Mouse (Mus musculus) lung, adult 18-20 months (tissue): ENCODE data around the gene Fam171a1.

ENCODE experiments used
- DNase-seq, 2 experiments: peaks; one replicate each; pipeline ENCODE4 v3.0.0; 2022; ENCODE audit warnings: mixed read lengths in 2 of 2

Gene Fam171a1

DNA sequence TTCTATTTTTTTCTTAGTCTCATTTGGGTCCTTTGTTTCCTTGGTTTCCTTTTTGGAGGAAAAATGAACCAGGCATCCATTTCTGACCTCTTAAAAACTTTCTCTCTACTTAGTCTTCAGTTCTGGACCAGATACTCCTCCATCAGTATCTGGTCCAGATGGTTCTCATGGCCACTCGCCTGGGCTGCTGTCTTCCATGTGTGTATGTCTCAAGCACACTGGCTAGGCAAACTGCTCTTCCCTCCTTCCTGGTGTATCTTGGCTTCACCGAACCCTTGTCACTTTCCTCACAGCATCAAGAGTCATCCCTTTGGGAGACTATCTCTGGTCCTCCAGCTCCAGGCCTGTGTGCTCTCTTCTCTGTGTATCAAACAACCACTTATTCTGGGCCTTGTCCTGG is 25.0 kb downstream of the Fam171a1 start:
- peak in 1 of 2 experiments; percentile 46 for DNase-seq

DNA sequence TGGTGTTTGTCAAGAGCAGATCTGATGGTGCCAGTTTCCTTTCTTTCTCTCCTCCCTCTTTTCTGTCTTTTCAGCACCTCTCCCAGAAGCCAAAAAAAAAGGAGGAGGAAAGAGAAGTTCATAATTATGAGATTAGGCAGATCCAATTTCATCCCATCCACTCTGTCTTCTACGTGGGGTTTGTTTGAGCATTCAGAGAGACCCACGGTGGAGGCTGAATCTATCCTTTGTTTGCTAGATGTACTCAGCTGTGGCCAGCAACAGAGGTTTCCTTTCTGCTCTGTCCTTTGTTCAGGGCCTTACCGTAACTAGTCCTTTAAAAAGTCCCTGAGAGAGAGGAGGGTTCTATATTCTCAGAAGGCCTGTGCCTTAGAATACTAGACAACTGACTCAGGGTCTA is 25.6 kb downstream of the Fam171a1 start:
- DNase-seq: no peak

DNA sequence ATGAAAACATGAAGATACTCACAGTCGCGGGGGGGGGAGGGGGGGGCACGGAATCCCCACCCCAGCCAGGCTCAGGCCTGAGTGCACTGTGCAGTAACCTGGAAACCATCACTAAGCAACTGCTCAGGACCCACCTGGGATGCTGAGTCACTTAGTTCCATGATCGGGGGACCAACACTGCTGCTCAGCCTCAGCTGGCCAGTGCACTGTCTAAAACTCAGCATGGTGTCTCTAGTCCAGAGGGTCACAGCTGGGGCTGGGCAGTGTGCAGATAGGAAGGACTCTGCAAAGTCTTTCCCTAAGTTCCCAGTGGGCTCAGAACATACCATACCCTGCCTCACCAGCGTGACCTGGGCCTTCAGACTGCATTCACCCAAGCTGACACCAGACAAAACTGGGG is 26.6 kb downstream of the Fam171a1 start:
- DNase-seq: no peak

DNA sequence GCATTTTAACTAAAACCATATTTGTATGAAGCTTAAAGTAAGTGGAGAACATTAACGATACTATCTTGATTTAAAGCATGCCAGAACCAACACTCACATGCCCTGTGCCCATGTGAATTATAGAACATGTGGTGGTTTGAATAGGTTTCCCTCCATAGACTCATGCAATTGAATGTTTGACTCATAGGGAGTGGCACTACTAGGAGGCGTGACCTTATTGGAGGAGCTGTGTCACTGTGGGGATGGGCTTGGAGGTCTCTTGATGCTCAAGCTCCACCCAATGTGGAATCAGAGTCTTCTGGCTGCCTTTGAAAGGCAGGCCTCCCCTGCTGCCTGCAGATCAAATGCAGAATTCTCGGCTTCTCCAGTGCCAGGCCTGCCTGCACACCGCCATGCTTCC is 27.8 kb downstream of the Fam171a1 start:
- DNase-seq: no peak

DNA sequence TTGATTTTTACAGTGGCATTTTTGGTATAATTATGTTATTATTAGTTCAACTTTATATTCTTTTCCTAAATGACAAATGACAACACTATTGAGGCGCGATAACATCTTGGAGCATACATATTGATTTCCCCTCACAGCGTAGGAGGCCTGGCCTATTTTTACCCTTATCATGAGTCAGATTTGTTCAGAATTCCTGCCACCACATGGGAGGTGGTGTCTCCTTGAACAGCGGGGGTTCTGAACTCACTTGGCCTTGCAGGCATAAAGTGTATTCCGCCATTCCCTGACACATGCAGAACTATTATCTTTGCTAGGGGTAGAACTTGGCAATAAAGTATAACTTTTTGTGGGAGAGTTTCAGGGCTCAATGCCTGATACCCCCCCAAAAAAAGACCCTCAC is 30.3 kb downstream of the Fam171a1 start:
- no peak for DNase-seq

DNA sequence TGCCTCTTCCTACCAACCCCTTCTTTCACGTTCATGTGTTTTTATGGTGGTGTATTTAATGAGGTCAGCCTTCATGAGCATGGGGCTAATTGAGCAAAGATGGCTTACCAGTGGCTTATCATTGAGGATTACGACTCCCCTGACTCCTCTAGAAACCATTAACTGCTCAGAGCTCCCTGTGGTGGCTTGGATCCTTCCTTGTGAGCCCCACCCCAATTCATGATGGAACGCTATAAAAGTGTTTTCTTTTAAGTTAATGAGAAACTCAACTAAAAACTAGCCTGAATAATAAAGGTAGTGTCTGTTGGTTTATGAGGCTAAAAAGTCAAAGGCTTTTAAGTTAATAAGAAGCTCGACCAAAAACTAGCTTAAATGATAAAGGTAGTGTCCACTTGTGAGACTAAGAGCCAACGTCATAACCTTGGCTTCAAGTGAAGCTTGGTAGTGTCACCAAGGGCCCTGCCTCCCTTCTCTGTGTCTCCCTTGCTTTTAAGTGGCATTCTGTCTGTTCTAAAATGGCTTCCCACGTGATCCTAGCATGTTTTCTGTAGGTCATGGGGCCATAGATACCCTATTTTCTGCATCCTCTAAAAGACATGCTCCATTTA is 33.6 kb downstream of the Fam171a1 start:
- no peak for DNase-seq

DNA sequence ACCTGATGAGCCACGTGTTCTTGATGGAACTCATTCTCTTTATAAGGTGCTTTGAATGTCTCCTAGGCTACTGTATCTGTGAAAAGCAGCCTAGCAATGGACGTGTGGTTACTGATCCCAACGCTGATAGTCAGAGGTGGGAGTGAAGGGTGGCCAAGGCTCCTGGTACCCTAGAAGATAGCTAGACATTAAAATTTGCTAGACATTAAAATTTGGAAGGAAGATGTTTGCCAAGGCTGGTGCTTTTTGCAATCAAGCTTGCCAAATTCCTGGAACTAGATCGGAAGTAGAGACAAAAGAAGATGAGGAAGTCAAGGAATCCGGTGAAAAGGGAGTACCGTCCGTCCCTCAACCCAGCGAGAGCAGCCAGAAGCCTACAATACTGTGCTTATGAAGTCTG is 34.7 kb downstream of the Fam171a1 start:
- no peak for DNase-seq

DNA sequence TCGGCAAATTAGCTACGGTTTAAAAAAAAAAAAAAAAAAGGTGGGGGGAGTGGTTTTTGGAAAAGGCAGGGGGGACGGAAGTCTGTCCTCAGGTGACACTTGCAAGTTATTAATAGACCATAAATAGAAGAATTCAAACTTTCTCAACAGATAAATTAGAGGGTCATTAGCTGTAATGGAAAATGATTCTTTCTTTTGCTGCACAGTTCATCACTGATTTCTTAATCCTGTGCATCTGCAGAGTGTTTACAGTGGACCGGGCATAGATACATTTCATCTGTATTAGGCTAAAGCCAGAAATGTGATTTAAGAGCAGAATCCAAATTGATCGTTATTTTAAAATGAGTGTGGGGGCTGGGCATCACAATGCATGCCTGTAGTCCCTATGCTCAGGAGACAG is 36.3 kb downstream of the Fam171a1 start:
- DNase-seq: no peak

DNA sequence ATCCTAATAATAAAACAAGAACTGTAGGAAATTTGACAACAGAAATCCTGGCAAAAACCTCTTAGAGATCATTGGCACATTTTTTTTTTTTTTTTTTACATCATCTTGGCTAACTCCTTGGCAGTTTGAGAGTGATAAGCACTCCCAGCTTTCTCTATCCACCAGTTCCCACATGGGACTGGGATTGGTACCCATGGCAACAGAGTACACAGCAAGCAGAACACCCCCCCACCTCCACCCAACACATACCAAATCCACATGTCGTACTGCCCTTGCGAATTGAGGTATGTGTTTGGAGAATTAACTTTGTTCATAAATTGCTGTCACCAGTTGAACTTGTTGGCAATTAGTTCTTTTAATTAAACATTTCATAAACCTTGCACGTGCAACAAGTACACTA is 37.3 kb downstream of the Fam171a1 start:
- peak in 1 of 2 experiments; percentile 44 for DNase-seq

DNA sequence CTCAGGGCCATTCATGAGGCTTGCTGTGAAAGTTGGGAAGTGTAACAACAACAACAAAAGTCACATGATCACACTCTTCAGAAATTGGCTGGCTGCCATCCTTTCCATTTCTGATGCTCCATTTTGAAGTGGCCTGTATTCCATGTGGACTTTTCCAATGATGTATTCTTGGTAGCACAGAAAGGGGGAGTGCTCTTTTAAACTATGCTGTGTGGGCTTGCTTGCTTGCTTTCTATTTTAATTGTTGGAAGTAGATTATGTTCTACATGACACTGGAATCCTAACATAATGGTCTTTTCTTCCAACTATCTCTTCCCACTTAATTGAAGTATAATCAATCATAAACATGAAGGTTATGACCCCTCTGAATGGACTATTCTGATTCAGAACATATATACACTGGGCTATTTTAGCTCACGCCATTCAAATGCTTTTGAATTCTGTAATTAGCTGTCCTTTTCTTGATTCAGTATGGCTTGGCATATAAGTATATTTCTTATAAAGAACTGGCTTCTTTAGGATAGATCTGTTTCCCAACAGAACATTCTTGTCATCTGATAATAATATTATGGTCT is 40.2 kb downstream of the Fam171a1 start:
- no peak for DNase-seq

DNA sequence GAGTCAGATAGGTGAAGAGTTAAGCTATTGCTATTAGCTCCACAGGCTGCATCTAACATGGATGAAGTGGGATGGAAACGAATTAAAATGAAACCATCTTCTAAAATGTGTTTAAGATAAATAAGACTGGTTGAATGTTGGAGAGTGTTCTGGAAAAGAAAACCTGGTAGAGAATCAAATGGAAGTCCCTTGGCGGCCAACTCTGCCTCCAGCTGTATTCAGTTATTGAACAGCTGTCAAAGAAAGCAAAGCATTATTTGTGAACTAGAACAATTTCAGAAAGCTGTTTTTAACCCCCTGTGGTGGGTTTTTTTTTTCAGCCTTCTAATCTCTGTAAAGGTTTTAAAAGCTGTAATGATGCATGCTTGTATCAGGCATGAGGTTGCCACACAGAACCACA is 41.0 kb downstream of the Fam171a1 start:
- DNase-seq: no peak

DNA sequence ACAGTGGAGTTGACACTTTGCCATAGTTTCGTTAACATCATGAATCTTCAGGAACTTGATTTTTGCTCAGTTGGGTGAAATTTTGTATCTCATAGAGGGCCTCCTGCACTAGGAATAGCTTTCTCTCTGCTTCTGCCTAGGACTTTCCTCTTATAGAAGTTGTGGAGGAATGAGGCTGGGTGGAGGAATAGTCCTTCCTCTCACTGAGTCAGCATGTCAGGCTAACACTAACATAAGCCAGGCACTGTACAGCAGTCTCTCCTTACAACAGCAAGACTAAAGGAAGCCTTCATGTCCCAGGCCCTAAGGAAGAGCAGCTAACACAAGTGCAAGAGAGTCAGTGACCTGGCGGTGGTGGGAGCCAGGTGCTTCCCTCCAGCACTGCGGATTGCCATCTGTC is 43.0 kb downstream of the Fam171a1 start:
- DNase-seq: no peak

DNA sequence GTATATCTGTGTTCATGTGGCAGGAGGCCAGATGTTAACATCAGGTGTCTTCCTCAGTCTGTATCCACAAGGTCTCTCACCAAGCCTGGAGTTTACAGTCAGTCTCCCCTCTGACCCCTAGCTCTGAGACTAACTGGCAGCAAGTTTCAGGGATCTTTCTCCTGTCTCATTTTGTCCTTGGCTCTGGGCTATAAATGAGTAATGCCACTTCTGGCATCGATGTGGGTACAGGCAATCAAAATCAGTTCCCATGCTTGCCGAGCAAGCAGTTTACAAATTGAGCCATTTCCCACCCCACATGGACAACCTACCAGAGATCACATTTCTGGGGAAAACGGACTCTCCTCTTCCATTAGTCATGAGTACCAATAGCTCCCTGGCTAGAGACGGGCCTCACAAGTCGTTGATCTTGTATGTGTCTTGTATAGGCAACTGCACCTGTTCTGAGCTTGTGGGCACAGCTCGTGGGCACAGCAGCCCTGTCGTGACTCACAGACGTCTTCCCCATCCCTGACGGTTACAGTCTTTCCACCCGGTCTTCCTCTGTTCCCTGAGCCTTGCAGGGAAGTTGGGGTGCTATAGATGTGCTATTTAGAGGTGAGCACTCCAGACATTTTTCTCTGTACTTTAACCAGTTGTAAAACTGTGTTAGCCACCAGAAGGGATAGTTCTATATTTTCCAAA is 43.8 kb downstream of the Fam171a1 start:
- DNase-seq: no peak

DNA sequence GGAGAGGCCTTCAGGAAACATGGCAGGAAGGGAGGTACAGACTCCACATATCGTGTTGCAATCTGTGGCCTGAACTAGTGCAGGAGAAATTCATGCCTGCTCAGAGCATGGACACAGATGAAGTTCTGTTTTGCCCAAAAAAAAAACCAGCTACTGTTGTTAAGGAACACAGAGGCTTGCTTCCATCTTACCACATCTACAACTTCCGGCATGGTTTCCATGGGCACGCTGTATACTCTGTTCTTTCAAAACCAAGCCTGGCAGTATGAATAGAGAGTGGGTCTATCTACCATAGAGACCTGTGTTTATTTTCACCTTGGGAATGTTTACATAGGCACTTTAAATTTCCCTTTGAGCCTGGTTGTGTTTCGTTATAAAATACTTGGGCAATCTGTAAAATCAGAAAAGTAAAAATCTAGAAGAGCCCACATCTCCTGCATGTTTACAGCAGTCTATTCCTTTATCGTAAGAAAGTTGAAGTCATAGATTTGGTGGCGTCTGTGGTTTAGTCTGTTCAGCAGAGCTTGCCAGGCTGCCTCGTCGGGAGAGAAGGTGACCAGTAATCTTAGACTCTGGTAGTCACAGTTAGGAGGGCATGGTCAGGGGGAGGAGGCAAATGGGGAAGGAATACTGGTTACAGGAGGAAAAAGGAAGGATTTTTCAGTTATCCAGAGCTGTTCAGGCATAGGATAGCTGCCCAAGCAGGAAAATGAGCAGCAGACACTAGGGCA is 44.8 kb downstream of the Fam171a1 start:
- peak; percentile 33 to 62 for DNase-seq

DNA sequence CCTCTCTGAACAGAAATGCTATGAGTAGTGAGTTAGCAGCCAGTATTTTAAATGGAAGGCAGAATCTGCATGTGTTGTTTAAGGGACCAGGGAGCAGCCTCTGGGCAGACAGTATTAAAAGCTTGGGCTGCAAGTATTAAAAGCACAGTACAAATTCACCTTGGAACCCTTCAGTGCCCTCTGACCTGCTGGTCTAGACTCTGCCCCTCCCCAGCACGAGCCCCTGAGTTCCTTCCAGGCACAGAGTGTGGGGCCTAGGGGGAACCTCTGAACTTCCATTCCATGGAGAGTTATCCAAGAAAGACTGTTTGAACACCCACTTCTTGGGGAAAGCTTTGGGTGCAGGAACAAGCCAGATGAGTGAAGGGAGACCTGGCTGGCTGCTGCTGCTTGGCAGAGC is 47.6 kb downstream of the Fam171a1 start:
- no peak for DNase-seq

DNA sequence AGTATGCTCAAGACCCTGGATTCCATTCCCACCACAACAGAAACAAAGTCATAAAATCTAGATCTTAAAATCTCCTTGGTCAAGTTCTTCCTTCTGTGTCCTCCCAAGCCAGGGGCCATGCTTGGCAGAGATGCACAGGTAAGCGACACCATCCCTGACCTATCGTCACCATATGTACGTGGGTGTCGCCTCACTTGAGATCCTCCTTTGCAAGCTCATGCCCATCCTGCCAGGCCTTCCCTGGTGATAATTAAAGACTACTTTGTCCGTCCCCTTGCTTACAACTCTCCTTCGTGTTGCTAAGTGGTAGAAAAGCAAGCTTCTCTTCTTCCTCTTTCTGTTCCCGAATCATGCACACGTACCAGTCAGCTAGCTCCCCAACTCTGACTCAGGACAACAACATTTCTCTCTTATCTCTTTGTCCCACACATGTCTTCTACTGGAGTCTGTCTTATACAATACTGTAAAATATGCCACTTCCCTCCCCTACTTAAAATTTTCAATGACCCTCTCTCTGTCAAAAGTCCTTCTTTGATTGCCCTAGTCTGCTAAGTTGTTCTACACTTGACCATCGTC is 49.6 kb downstream of the Fam171a1 start:
- DNase-seq: no peak

DNA sequence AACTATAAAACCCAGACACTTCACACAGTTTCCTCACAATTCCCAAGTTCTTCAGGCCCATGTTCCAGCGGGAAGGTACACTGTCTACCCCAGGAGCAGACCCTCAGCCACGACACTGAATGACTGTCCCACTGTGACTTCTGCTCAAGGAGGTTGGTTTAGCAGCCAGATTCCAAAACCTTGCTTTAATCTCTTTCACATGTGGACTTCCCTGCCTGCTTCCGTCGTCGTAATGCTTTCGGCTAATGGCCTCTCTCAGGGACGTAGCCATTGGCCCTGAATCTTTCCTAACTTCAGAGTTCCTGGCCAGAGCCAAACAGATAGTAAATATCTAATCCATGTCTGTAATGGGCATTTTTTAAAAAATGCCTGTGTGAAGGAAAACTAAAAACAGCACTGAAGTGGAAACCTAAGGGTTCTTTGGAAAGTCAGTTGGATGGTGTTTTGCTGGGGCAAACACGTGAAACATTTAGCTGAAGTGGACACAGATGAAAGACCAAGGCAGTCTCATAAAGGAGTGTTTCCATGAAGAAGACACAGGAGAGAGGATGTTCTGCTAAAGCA is 51.1 kb downstream of the Fam171a1 start:
- DNase-seq: no peak

DNA sequence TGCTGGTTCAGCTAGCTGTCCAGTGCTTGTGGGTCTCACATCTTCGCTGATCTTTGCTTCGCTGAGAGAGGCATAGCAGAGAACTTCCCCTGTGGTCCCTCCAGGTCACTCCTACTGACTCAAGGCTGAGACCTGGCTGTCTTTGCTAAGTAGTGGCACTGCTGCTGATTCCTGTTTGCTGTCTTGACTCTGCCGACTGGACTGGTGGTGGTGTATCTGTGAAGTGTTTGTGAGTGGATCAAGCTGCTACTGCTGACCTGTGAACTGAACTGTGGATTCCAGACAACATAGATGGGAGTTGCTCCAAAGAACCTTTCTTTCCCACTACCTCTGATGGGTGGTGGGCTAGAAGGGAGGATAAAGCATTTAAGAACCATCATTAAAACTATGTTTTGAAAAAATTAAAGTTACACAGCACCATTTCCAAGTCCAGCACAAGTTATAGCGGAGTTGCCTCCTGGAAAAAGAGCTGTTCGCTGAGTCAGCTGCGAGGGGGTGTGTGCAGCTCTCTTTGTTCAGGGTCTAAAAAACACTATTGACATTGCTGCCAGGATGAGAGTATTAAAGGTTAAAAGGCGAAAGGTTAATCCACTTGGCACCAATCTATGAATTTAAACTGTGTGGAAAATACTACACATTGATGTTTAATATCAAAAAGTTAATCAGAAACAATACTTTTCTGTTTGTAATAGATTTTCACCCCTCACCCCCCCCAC is 52.0 kb downstream of the Fam171a1 start:
- DNase-seq: no peak

DNA sequence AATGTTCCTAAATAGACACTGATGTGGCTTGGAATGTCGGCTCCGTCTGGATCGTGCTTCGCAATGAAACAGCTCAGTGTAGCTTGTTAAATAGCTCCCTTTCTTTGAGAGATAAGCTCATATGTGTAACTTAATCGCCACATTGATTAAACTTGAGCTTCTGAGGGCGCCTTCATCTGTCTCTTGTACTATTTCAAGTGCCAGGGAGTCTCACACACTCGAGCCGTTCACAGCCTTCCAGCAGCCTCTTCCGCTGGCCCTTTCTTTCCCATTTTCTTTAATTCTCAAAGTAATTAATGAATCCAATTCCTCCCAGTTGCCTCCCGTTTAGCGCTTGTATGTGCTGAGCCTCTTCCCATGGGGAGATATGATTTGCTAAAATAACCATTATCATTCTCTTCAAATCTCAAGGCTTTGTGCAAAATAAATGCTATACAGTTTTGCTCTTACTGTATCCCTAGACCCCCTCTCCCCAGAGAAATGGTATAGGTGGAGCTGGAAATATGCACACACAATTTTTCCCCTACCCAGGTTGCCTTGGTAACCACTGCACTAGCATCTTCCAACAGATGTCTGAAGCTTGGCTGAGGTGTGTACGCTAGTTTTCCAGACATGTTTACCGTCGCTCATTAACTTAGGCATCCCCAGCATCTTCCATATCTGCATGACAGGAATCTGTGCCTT is 54.8 kb downstream of the Fam171a1 start:
- no peak for DNase-seq

DNA sequence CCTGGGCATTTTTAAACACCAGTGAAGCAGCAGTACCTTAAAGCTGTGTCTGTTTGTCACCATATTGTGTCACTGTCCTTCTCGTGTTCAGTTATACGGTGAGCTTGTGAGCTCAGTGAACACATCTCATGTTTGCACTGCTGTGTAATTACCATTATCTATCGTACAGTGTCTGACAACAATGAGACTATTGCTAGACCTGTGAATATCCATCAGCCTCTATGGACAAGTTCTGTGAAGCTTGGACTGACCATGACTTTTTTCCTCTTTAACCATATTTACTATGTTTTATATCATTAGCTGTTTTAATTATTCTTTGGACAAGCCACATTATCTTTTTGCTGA is 55.4 kb downstream of the Fam171a1 start:
- no peak for DNase-seq

DNA sequence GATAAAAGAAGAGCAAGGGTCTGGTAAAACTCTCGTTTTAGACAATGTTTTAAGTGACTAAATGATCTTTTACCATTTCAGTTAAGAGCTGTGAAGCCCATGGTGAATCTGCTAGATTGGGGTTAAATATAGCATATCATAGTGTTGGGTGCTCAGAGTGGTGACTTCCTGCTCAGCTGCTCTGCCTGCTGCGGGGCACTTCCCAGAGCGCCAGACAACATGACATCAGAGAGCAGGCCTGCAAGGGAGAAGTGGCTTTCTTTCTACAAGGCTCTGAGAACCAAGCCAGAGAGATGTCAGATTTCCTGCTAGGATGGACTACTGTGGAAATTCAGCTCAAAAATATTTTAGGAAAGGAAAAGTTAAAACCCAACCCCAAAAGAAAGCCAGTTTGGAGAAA is 57.8 kb downstream of the Fam171a1 start:
- DNase-seq: no peak

DNA sequence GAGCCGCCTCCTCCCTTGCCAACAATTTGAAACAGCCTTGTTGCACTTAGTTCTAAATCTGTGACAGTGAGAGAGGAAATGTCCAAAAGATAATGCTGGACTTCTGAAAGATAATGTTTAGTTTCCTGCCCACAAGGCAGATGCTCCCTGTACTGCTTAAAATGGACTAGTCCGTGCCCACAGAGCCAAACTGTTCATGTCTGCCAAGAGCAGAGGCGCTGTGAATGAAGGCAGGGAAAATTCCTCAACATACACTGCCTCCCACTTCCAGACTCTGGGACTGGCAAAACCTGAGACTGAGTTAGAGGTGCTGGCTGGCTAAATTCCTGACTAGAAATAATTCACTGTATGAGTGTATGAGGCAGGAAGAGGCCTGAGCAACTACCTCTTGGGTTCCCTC is 58.6 kb downstream of the Fam171a1 start:
- no peak for DNase-seq
